Comparison of ENCODE assay signal across 9 mouse cellular contexts in the genomic region with DNA sequence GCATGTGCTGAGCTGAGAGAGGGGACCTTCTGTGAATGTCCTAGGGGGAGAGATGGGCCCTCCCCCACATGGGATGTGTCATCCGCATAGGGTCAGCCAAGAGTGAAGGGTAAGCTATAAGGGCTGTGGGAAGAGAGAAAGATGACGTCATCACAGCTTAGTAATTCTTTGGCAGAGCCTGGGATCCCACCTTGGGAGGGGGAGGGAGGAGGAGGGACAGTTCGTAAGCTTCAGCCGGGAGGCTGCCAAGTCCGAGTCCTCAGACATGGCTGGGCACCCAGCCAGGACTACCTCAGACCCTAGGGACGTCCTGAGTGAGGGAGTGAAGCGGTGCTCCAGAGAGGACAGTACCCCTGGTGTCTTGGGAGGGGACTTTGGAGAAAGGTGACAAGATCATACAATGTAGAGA. TPM values are rescaled to one million over a fixed set of nuclear protein-coding genes. Genes with fewer than 3 reads are reported as not detected.
DNase-seq lines count a peak whose midpoint lies in the region; ATAC-seq and TF ChIP-seq lines count a peak whose summit lies in the region.
"Had no signal": no experiment of that assay in that cellular context is flagged by ENCODE, and none has a peak within 500 bp of the region (broad histone marks: within the 10 kb centered on the region; RNA-seq: fewer than 3 reads in every experiment).

No protein-coding gene starts in this region.

- TF ChIP-seq POLR2A in kidney, adult 2 months (IDR thresholded peaks at IDR 0.05; ENCODE audit: low read depth, low read length), result no peak
- no peak for TF ChIP-seq POLR2A in cerebellum, adult 2 months (IDR thresholded peaks at IDR 0.05; ENCODE audit: borderline replicate concordance, insufficient read depth, low read length)

- no peak overlapping the region for H3K4me2 ChIP-seq in kidney, embryonic 16.5 days (replicated peaks; ENCODE audit: low read depth, low read length)
- H3K4me2 ChIP-seq in hindbrain, embryonic 11.5 days (replicated peaks; ENCODE audit: low read depth, low read length), result no peak overlapping the region
- no peak overlapping the region for H3K4me2 ChIP-seq in neural tube, embryonic 13.5 days

- no peak overlapping the region for H3K4me3 ChIP-seq in kidney, embryonic 16.5 days (ENCODE audit: low read length)
- H3K4me3 ChIP-seq in kidney, adult 2 months (ENCODE audit: insufficient read depth, low read depth, low read length), result no peak overlapping the region
- no peak overlapping the region for H3K4me3 ChIP-seq in hindbrain, embryonic 11.5 days (ENCODE audit: low read depth, low read length)
- H3K4me3 ChIP-seq in neural tube, embryonic 13.5 days, result no peak overlapping the region
- H3K4me3 ChIP-seq in cerebellum, adult 2 months (replicated peaks; ENCODE audit: insufficient read depth, low read depth, low read length), result no peak overlapping the region

- no peaks in the 10 kb centered on the region for H3K27me3 ChIP-seq in kidney, embryonic 16.5 days (ENCODE audit: insufficient read depth, low read length)
- H3K27me3 ChIP-seq in kidney, adult 2 months (replicated peaks; ENCODE audit: control insufficient read depth, insufficient read depth, low read length), result no peaks in the 10 kb centered on the region
- H3K27me3 ChIP-seq in hindbrain, embryonic 11.5 days (ENCODE audit: control insufficient read depth, insufficient read depth, low read length), result no peaks in the 10 kb centered on the region
- no peaks in the 10 kb centered on the region; the same call in 1 of the 2 replicates for H3K27me3 ChIP-seq in neural tube, embryonic 13.5 days
- no peaks in the 10 kb centered on the region for H3K27me3 ChIP-seq in cerebellum, adult 2 months (ENCODE audit: control insufficient read depth, insufficient read depth, low read length)

- H3K27ac ChIP-seq in kidney, embryonic 16.5 days (ENCODE audit: low read length), result no peak overlapping the region
- H3K27ac ChIP-seq in kidney, adult 2 months (ENCODE audit: insufficient read depth, low read depth, low read length), result no peak overlapping the region
- H3K27ac ChIP-seq in hindbrain, embryonic 11.5 days (ENCODE audit: low read depth, low read length), result no peak overlapping the region
- H3K27ac ChIP-seq in neural tube, embryonic 13.5 days (replicated peaks), result no peak overlapping the region
- H3K27ac ChIP-seq in cerebellum, adult 2 months (ENCODE audit: insufficient read depth, low read length), result no peak overlapping the region

- peaks cover 6% of the 10 kb centered on the region for H3K4me1 ChIP-seq in kidney, embryonic 16.5 days (ENCODE audit: insufficient read depth, low read length)
- H3K4me1 ChIP-seq in kidney, adult 2 months (ENCODE audit: control insufficient read depth, insufficient read depth, low read length), result no peaks in the 10 kb centered on the region
- no peaks in the 10 kb centered on the region for H3K4me1 ChIP-seq in hindbrain, embryonic 11.5 days (replicated peaks; ENCODE audit: control insufficient read depth, insufficient read depth, low read length)
- H3K4me1 ChIP-seq in neural tube, embryonic 13.5 days (replicated peaks), result peaks cover 23% of the 10 kb centered on the region
- H3K4me1 ChIP-seq in cerebellum, adult 2 months (ENCODE audit: control insufficient read depth, insufficient read depth, low read length), result peaks cover 3% of the 10 kb centered on the region; the same call in 1 of the 2 replicates

- no peaks in the 10 kb centered on the region for H3K9me3 ChIP-seq in kidney, embryonic 16.5 days (ENCODE audit: low read length)
- H3K9me3 ChIP-seq in hindbrain, embryonic 11.5 days (ENCODE audit: control insufficient read depth, low read length), result no peaks in the 10 kb centered on the region
- H3K9me3 ChIP-seq in neural tube, embryonic 13.5 days, result no peaks in the 10 kb centered on the region

- H3K36me3 ChIP-seq in kidney, embryonic 16.5 days (ENCODE audit: insufficient read depth, low read length), result no peaks in the 10 kb centered on the region
- H3K36me3 ChIP-seq in kidney, adult 2 months (ENCODE audit: control insufficient read depth, insufficient read depth, low read length), result no peaks in the 10 kb centered on the region
- no peaks in the 10 kb centered on the region for H3K36me3 ChIP-seq in hindbrain, embryonic 11.5 days (ENCODE audit: control insufficient read depth, insufficient read depth, low read length)
- H3K36me3 ChIP-seq in neural tube, embryonic 13.5 days, result no peaks in the 10 kb centered on the region

- TF ChIP-seq CTCF in kidney, adult 2 months (conservative IDR thresholded peaks at IDR 0.05; ENCODE audit: insufficient read depth, insufficient read length, low read depth, low read length), result no peak
- no peak for TF ChIP-seq CTCF in cerebellum, adult 2 months (IDR thresholded peaks at IDR 0.05; ENCODE audit: borderline replicate concordance, insufficient read depth, low read depth, low read length)

- H3K9ac ChIP-seq in kidney, embryonic 16.5 days (replicated peaks; ENCODE audit: low read length), result no peak overlapping the region
- H3K9ac ChIP-seq in hindbrain, embryonic 11.5 days (ENCODE audit: low read depth, low read length), result no peak overlapping the region
- no peak overlapping the region for H3K9ac ChIP-seq in neural tube, embryonic 13.5 days

- 0 out of 2 replicates have a peak, but pooled peaks have one; percentile 37 for ATAC-seq in kidney, embryonic 16.5 days (ENCODE audit: low FRiP score, low TSS enrichment)
- peak; percentile 27; the same call in 1 of the 2 replicates for ATAC-seq in hindbrain, embryonic 11.5 days (ENCODE audit: low FRiP score)
- ATAC-seq in neural tube, embryonic 13.5 days (ENCODE audit: low read depth), result peak; percentile 76
- ATAC-seq in granulocyte monocyte progenitor cell, adult 5-6 weeks (replicated peaks; ENCODE audit: poor library complexity, severe bottlenecking), result no peak

- no peak for DNase-seq in kidney, adult 2 months
- peak; percentile 58 for DNase-seq in adrenal gland, adult 8-10 months
- DNase-seq in hindbrain, embryonic 11.5 days (ENCODE audit: low spot score), result no peak
- no peak for DNase-seq in embryo, embryonic 10 days (ENCODE audit: low spot score)
- no peak for DNase-seq in cerebellum, adult 2 months
- DNase-seq: layer of hippocampus, postnatal 36 days had no signal

- 23% methylated on average over 7 of the region's 7 CpGs for WGBS in kidney, embryonic 16.5 days
- WGBS in kidney, adult 2 months, result 26% methylated on average over 7 of the region's 7 CpGs
- WGBS in hindbrain, embryonic 11.5 days, result 75% methylated on average over 7 of the region's 7 CpGs
- WGBS in neural tube, embryonic 13.5 days, result 45% methylated on average over 7 of the region's 7 CpGs
- 19% methylated on average over 7 of the region's 7 CpGs for WGBS in cerebellum, adult 2 months

RNA-seq across cellular contexts. Expression of gene Cd82, which starts 57.9 kb away (rescaled TPM):
- polyA plus RNA-seq in kidney, embryonic 16.5 days (2015; fragmentation: Nextera tagmentation; extraction: Ambion mirVana), result 64.1 and 71.8 TPM in 2 replicates
- 200 and 223 TPM in 2 replicates for polyA plus RNA-seq in kidney, adult 2 months (2012; rRNA removed)
- total RNA-seq in adrenal gland, adult 8-10 months (2022), result 100 to 1,000 TPM in 1 of 4 experiments, 10 to 100 TPM in 3; 74.6 to 101 (median 78.3) TPM
- polyA plus RNA-seq in hindbrain, embryonic 11.5 days (2014; fragmentation: Nextera tagmentation; extraction: Ambion mirVana), result 6.2 and 6.3 TPM in 2 replicates
- 23.9 and 26.8 TPM in 2 replicates for polyA plus RNA-seq in neural tube, embryonic 13.5 days (2015; fragmentation: Nextera tagmentation; extraction: Ambion mirVana)
- 17.7 and 22.8 TPM in 2 replicates for total RNA-seq in granulocyte monocyte progenitor cell, adult 5-6 weeks (2014; fragmentation: Nextera tagmentation)
- total RNA-seq in granulocyte monocyte progenitor cell, adult 5-6 weeks (2017), result 11.3 and 23.5 TPM in 2 replicates
- 41.0 and 47.4 TPM in 2 replicates for polyA plus RNA-seq in cerebellum, adult 2 months (2012; rRNA removed)
